Mouse (Mus musculus) lung, postnatal 0 days (tissue): ENCODE data around the gene Gm21312. TPM values are rescaled to one million over a fixed set of nuclear protein-coding genes. Genes with fewer than 3 reads are reported as not detected.
"Not testable (repeated sequence)": the region's sequence is repeated elsewhere in the genome, so short reads cannot be mapped to it uniquely, and the experiment has no call there.

ENCODE experiments used
- ATAC-seq: fragments of 200-750 bp; cut with Nextera tagmentation; 2 replicates; pipeline ENCODE4 v1.8.0; 2017; ENCODE audit warnings: moderate library complexity
- DNase-seq: peaks from one replicate; pipeline ENCODE4 v3.0.0-alpha.2; 2016; ENCODE audit warnings: low spot score
- H3K27ac ChIP-seq: fragments of 300-500 bp; sonication (generic); 2 replicates; pipeline ENCODE4 v1.5.1; 2014; ENCODE audit warnings: antibody characterized with exemption, mild to moderate bottlenecking, low read length, mixed read lengths
- H3K27me3 ChIP-seq: fragments of 300-500 bp; sonication (generic); replicated peaks from 2 replicates; pipeline ENCODE4 v1.6.1; 2014; ENCODE audit warnings: low read length, mixed read lengths; ENCODE audit not compliant: insufficient read depth
- H3K36me3 ChIP-seq: fragments of 300-500 bp; sonication (generic); 2 replicates; pipeline ENCODE4 v1.6.1; 2014; ENCODE audit warnings: low read length, mixed read lengths; ENCODE audit not compliant: insufficient read depth
- H3K4me1 ChIP-seq: fragments of 300-500 bp; sonication (generic); 2 replicates; pipeline ENCODE4 v1.6.1; 2014; ENCODE audit warnings: antibody characterized with exemption, low read depth, low read length, mixed read lengths; ENCODE audit not compliant: insufficient read depth
- H3K4me2 ChIP-seq: fragments of 300-500 bp; sonication (generic); replicated peaks from 2 replicates; pipeline ENCODE4 v1.6.1; 2014; ENCODE audit warnings: low read depth, mild to moderate bottlenecking, low read length, moderate library complexity, mixed read lengths
- H3K4me3 ChIP-seq: fragments of 300-500 bp; sonication (generic); 2 replicates; pipeline ENCODE4 v1.5.1; 2014; ENCODE audit warnings: low read depth, low read length
- H3K9ac ChIP-seq: fragments of 300-500 bp; sonication (generic); replicated peaks from 2 replicates; pipeline ENCODE4 v1.6.1; 2014; ENCODE audit warnings: low read depth, mild to moderate bottlenecking
- H3K9me3 ChIP-seq: fragments of 300-500 bp; sonication (generic); 2 replicates; pipeline ENCODE4 v1.6.1; 2016; ENCODE audit warnings: low read length, mixed read lengths
- WGBS: fragments of 180-500 bp; shearing (Covaris S2); extraction: QIAGEN DNeasy Blood & Tissue Kit; methylation state at CpG from one replicate; pipeline ENCODE4 v1.1.7; 2014; 5-methylcytosine and 5-hydroxymethylcytosine counted together
- polyA plus RNA-seq: library from polyadenylated mRNA; unstranded; fragments of >200 nt; fragmentation: Nextera tagmentation; extraction: Ambion mirVana; gene quantifications from 2 replicates; pipeline ENCODE4 v1.2.1, GENCODE M21; 2015

Gm21312 gene
- polyA plus RNA-seq: not detected in 2 replicates

- DNase-seq, H3K36me3 ChIP-seq, H3K4me3 ChIP-seq, H3K27ac ChIP-seq, H3K9ac ChIP-seq, H3K27me3 ChIP-seq, ATAC-seq, H3K4me1 ChIP-seq, H3K9me3 ChIP-seq, H3K4me2 ChIP-seq: not testable (repeated sequence)
- WGBS: no CpG with 5 or more reads among the region's 3 CpGs
Observed at GRCm38 (mm10) chr10:104176724-104177123, at the start of gene Gm21312. Gm21312 (plus strand) TSS chr10:104177024.

- not testable (repeated sequence) for H3K4me3 ChIP-seq, H3K9ac ChIP-seq, DNase-seq, H3K9me3 ChIP-seq, H3K4me1 ChIP-seq, H3K36me3 ChIP-seq, H3K4me2 ChIP-seq, H3K27me3 ChIP-seq, ATAC-seq, H3K27ac ChIP-seq
- WGBS: no CpG with 5 or more reads among the region's 3 CpGs
Observed at GRCm38 (mm10) chr10:104142687-104143086, 34.1 kb upstream of the Gm21312 start, which contains the start of gene Gm21293. Gm21293 (plus strand) TSS chr10:104142987.

- H3K4me3 ChIP-seq, H3K36me3 ChIP-seq, H3K27ac ChIP-seq, H3K9me3 ChIP-seq, H3K9ac ChIP-seq, H3K27me3 ChIP-seq, H3K4me2 ChIP-seq, H3K4me1 ChIP-seq, DNase-seq, ATAC-seq: not testable (repeated sequence)
- WGBS: no CpG with 5 or more reads among the region's 3 CpGs
Observed at GRCm38 (mm10) chr10:104151197-104151596, 25.6 kb upstream of the Gm21312 start, which contains the start of gene Gm6763. Gm6763 (plus strand) TSS chr10:104151497.

- not testable (repeated sequence) for H3K4me3 ChIP-seq, ATAC-seq, H3K36me3 ChIP-seq, H3K9ac ChIP-seq, H3K27ac ChIP-seq, H3K4me1 ChIP-seq, H3K27me3 ChIP-seq, DNase-seq, H3K9me3 ChIP-seq, H3K4me2 ChIP-seq
- WGBS: no CpG with 5 or more reads among the region's 3 CpGs
Observed at GRCm38 (mm10) chr10:104159706-104160105, 17.1 kb upstream of the Gm21312 start, which contains the start of gene Gm8764. Gm8764 (plus strand) TSS chr10:104160006.

GRCm38 (mm10) chr10:104168215-104168614, 8.6 kb upstream of the Gm21312 start, which contains the start of gene Gm21304:
Gm21304 (plus strand) TSS chr10:104168515.
- not testable (repeated sequence) for H3K9me3 ChIP-seq, ATAC-seq, H3K9ac ChIP-seq, DNase-seq, H3K36me3 ChIP-seq, H3K4me1 ChIP-seq, H3K4me3 ChIP-seq, H3K27me3 ChIP-seq, H3K27ac ChIP-seq, H3K4me2 ChIP-seq
- WGBS: no CpG with 5 or more reads among the region's 3 CpGs

- H3K4me2 ChIP-seq, H3K27ac ChIP-seq, H3K4me1 ChIP-seq, ATAC-seq, H3K27me3 ChIP-seq, H3K9me3 ChIP-seq, DNase-seq, H3K4me3 ChIP-seq, H3K36me3 ChIP-seq, H3K9ac ChIP-seq: not testable (repeated sequence)
- whole genome bisulfite sequencing: no CpG with 5 or more reads among the region's 3 CpGs
Observed at GRCm38 (mm10) chr10:104185233-104185632, 8.4 kb downstream of the Gm21312 start, which contains the start of gene Gm20765. Gm20765 (plus strand) TSS chr10:104185533.

GRCm38 (mm10) chr10:104193742-104194141, 16.9 kb downstream of the Gm21312 start, which contains the start of gene Gm4340:
Gm4340 (plus strand) TSS chr10:104194042.
- H3K27ac ChIP-seq, H3K36me3 ChIP-seq, H3K27me3 ChIP-seq, H3K4me3 ChIP-seq, H3K4me1 ChIP-seq, H3K4me2 ChIP-seq, H3K9ac ChIP-seq, ATAC-seq, DNase-seq, H3K9me3 ChIP-seq: not testable (repeated sequence)
- no CpG with 5 or more reads among the region's 3 CpGs for WGBS
